Mouse (Mus musculus): ENCODE measurements around the gene Nfix. TPM values are rescaled to one million over a fixed set of nuclear protein-coding genes. Genes with fewer than 3 reads are reported as not detected.

Nfix gene
- total RNA-seq, 1 experiment = 0.89 TPM

- TF ChIP-seq ZC3H11A (IDR thresholded peaks at IDR 0.05; ENCODE audit: borderline replicate concordance, low read depth, low read length) (peak; percentile 81; the same call in 1 of the 2 replicates), ZNF384 (IDR thresholded peaks at IDR 0.05; ENCODE audit: low read depth, low read length) (0 out of 2 replicates have a peak, but pooled peaks have one; percentile 13), HCFC1 (IDR thresholded peaks at IDR 0.05; ENCODE audit: borderline replicate concordance, insufficient read depth, low read length) (no peak), CHD2 (IDR thresholded peaks at IDR 0.05; ENCODE audit: low read depth, low read length) (no peak), MAFK (IDR thresholded peaks at IDR 0.05; ENCODE audit: insufficient read depth, low read depth, low read length) (no peak)
- H3K27ac ChIP-seq (ENCODE audit: insufficient read depth, low read depth, low read length, poor library complexity, severe bottlenecking) = no peak overlapping the region
- H3K9me3 ChIP-seq (ENCODE audit: control insufficient read depth, insufficient read depth, low read depth, low read length) = no peaks in the 10 kb centered on the region
- in situ Hi-C loops (cut with MboI; ENCODE audit: low sequenced_read_pairs in 2 of 2, unreplicated experiment in 2 of 2) = loop anchor here in 1 of 2 experiments (10.0 kb wide), 2 partner anchors 66 to 106 kb away; no protein-coding TSS in a partner anchor
- no peak overlapping the region for H3K9ac ChIP-seq (ENCODE audit: insufficient read depth, low read depth, low read length, poor library complexity, severe bottlenecking)
- H3K36me3 ChIP-seq (ENCODE audit: control insufficient read depth, insufficient read depth, low read length, poor library complexity, severe bottlenecking) = no peaks in the 10 kb centered on the region
- peaks cover 1 to 35% of the 10 kb centered on the region in 2 experiments; a peak in 2 of 4 replicates for H3K4me1 ChIP-seq (ENCODE audit: control insufficient read depth in 2 of 2, insufficient read depth in 2 of 2, low read length in 2 of 2, poor library complexity in 1 of 2)
- H3K4me3 ChIP-seq (ENCODE audit: insufficient read depth in 1 of 2, low read depth in 1 of 2, low read length in 2 of 2, poor library complexity in 1 of 2, severe bottlenecking in 1 of 2) = no peak overlapping the region
- DNase-seq (ENCODE audit: low read depth, low spot score) = peak; percentile 87
Measured at GRCm38 (mm10) chr8:84708774-84709475, 91.2 kb downstream of the Nfix start.

GRCm38 (mm10) chr8:84708071-84708541, 92.0 kb downstream of the Nfix start:
- Histone ChIP-seq H3K4me1 (ENCODE audit: control insufficient read depth in 2 of 2, insufficient read depth in 2 of 2, low read length in 2 of 2, poor library complexity in 1 of 2) (peaks cover 1 to 36% of the 10 kb centered on the region in 2 experiments; a peak in 2 of 4 replicates), H3K27ac (ENCODE audit: insufficient read depth, low read depth, low read length, poor library complexity, severe bottlenecking) (no peak overlapping the region), H3K36me3 (ENCODE audit: control insufficient read depth, insufficient read depth, low read length, poor library complexity, severe bottlenecking) (no peaks in the 10 kb centered on the region), H3K9me3 (ENCODE audit: control insufficient read depth, insufficient read depth, low read depth, low read length) (no peaks in the 10 kb centered on the region), H3K9ac (ENCODE audit: insufficient read depth, low read depth, low read length, poor library complexity, severe bottlenecking) (no peak overlapping the region), H3K4me3 (ENCODE audit: insufficient read depth in 1 of 2, low read depth in 1 of 2, low read length in 2 of 2, poor library complexity in 1 of 2, severe bottlenecking in 1 of 2) (peak overlapping the region; percentile 45 to 47; a peak in 3 of 4 replicates)
- TF ChIP-seq ZC3H11A (IDR thresholded peaks at IDR 0.05; ENCODE audit: borderline replicate concordance, low read depth, low read length) (no peak), ZNF384 (IDR thresholded peaks at IDR 0.05; ENCODE audit: low read depth, low read length) (no peak), HCFC1 (IDR thresholded peaks at IDR 0.05; ENCODE audit: borderline replicate concordance, insufficient read depth, low read length) (no peak)
- DNase-seq (ENCODE audit: low read depth, low spot score) = no peak
- in situ Hi-C loops (cut with MboI; ENCODE audit: low sequenced_read_pairs in 2 of 2, unreplicated experiment in 2 of 2) = loop anchor here in 1 of 2 experiments (10.0 kb wide), 2 partner anchors 67 to 107 kb away; no protein-coding TSS in a partner anchor

GRCm38 (mm10) chr8:84707267-84707883, 92.8 kb downstream of the Nfix start:
- Histone ChIP-seq H3K27ac (ENCODE audit: insufficient read depth, low read depth, low read length, poor library complexity, severe bottlenecking) (no peak overlapping the region), H3K4me3 (ENCODE audit: insufficient read depth in 1 of 2, low read depth in 1 of 2, low read length in 2 of 2, poor library complexity in 1 of 2, severe bottlenecking in 1 of 2) (peak overlapping the region; percentile 45 to 47), H3K4me1 (ENCODE audit: control insufficient read depth in 2 of 2, insufficient read depth in 2 of 2, low read length in 2 of 2, poor library complexity in 1 of 2) (peaks cover 1 to 35% of the 10 kb centered on the region in 2 experiments; a peak in 2 of 4 replicates), H3K9me3 (ENCODE audit: control insufficient read depth, insufficient read depth, low read depth, low read length) (no peaks in the 10 kb centered on the region), H3K9ac (ENCODE audit: insufficient read depth, low read depth, low read length, poor library complexity, severe bottlenecking) (no peak overlapping the region), H3K36me3 (ENCODE audit: control insufficient read depth, insufficient read depth, low read length, poor library complexity, severe bottlenecking) (no peaks in the 10 kb centered on the region)
- in situ Hi-C loops (cut with MboI; ENCODE audit: low sequenced_read_pairs in 2 of 2, unreplicated experiment in 2 of 2) = loop anchor here in 1 of 2 experiments (10.0 kb wide), 2 partner anchors 67 to 107 kb away; no protein-coding TSS in a partner anchor
- no peak for DNase-seq (ENCODE audit: low read depth, low spot score)
- TF ChIP-seq HCFC1 (IDR thresholded peaks at IDR 0.05; ENCODE audit: borderline replicate concordance, insufficient read depth, low read length) = no peak
- TF ChIP-seq ZNF384 (IDR thresholded peaks at IDR 0.05; ENCODE audit: low read depth, low read length) = no peak
- no peak for TF ChIP-seq CHD2 (IDR thresholded peaks at IDR 0.05; ENCODE audit: low read depth, low read length)
- TF ChIP-seq MAFK (IDR thresholded peaks at IDR 0.05; ENCODE audit: insufficient read depth, low read depth, low read length) = no peak
- TF ChIP-seq ZC3H11A (IDR thresholded peaks at IDR 0.05; ENCODE audit: borderline replicate concordance, low read depth, low read length) = no peak

- peak overlapping the region; percentile 45 to 47 for H3K4me3 ChIP-seq (ENCODE audit: insufficient read depth in 1 of 2, low read depth in 1 of 2, low read length in 2 of 2, poor library complexity in 1 of 2, severe bottlenecking in 1 of 2)
- peaks cover 0 to 34% of the 10 kb centered on the region in 2 experiments; a peak in 2 of 4 replicates for H3K4me1 ChIP-seq (ENCODE audit: control insufficient read depth in 2 of 2, insufficient read depth in 2 of 2, low read length in 2 of 2, poor library complexity in 1 of 2)
- H3K27ac ChIP-seq (ENCODE audit: insufficient read depth, low read depth, low read length, poor library complexity, severe bottlenecking) = no peak overlapping the region
- TF ChIP-seq HCFC1 (IDR thresholded peaks at IDR 0.05; ENCODE audit: borderline replicate concordance, insufficient read depth, low read length) (no peak), MAFK (IDR thresholded peaks at IDR 0.05; ENCODE audit: insufficient read depth, low read depth, low read length) (no peak), ZC3H11A (IDR thresholded peaks at IDR 0.05; ENCODE audit: borderline replicate concordance, low read depth, low read length) (no peak), ZNF384 (IDR thresholded peaks at IDR 0.05; ENCODE audit: low read depth, low read length) (no peak), CHD2 (IDR thresholded peaks at IDR 0.05; ENCODE audit: low read depth, low read length) (no peak)
- no peak for DNase-seq (ENCODE audit: low read depth, low spot score)
- no peaks in the 10 kb centered on the region for H3K36me3 ChIP-seq (ENCODE audit: control insufficient read depth, insufficient read depth, low read length, poor library complexity, severe bottlenecking)
- H3K9me3 ChIP-seq (ENCODE audit: control insufficient read depth, insufficient read depth, low read depth, low read length) = no peaks in the 10 kb centered on the region
- no peak overlapping the region for H3K9ac ChIP-seq (ENCODE audit: insufficient read depth, low read depth, low read length, poor library complexity, severe bottlenecking)
- in situ Hi-C loops (cut with MboI; ENCODE audit: low sequenced_read_pairs in 2 of 2, unreplicated experiment in 2 of 2) = loop anchor here in 1 of 2 experiments (10.0 kb wide), 2 partner anchors 68 to 108 kb away; no protein-coding TSS in a partner anchor
Measured at GRCm38 (mm10) chr8:84706610-84707266, 93.4 kb downstream of the Nfix start.

Measured in ES-E14 (cell line).